Mouse (Mus musculus): ENCODE data around the gene Shank3.

DNA sequence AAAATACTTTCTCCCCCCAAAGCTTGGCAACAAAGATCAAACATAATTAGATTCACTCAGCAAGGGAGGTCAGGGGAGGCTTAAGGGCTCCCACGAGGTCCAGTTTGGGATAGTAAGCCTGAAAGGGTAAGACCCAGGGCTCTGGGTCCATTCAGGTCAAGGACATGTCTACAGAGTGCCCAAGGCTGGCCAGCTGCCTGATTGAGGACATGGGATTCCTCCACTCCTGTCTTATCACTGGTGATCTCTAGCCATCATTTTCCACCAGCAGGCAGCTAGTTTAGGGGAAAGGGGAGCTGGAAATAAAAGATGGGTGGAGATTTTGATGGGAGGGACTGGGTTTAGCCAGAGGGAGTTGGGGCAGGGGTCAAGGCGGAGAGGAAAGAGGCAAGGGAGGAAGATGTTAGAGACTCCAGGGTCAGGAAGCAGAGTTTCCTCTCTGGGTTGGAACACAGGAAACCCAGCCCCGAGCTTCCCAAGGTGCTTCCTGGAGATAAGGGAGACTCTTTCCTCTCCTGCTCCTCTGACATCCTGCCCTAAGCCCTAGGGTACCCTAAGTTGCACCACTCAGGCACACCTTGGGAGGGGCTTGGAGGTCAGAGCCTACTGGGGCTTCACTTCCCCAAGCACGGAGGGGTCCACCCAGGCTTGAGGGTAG, 1.9 kb upstream of the Shank3 start:
- TF ChIP-seq POLR2A (IDR thresholded peaks at IDR 0.05; ENCODE audit: insufficient read depth, low read depth, low read length) (peak; percentile 96), CTCF (IDR thresholded peaks at IDR 0.05) (no peak)
